Mouse (Mus musculus) MEL (cell line): ENCODE results near the gene Wdr41. TPM values are rescaled to one million over a fixed set of nuclear protein-coding genes. Genes with fewer than 3 reads are reported as not detected.

Source experiments
- DNase-seq: peaks from one replicate; pipeline ENCODE4 v3.0.0; 2011; ENCODE audit warnings: low read depth, low spot score
- H3K27ac ChIP-seq: 2 replicates; pipeline ENCODE4 v1.5.1; 2012; ENCODE audit warnings: low read depth, mild to moderate bottlenecking, control low read depth, low read length, moderate library complexity; ENCODE audit not compliant: control insufficient read depth
- H3K27me3 ChIP-seq, 2 experiments: fragments of 150-350 bp in 1 of 2; sonication (generic) in 1 of 2; 2 replicates each; pipeline ENCODE4 v1.6.1; 2012; ENCODE audit warnings: low read length in 2 of 2, mild to moderate bottlenecking in 2 of 2, improper control_type of control experiment in 1 of 2, moderate library complexity in 1 of 2; ENCODE audit not compliant: insufficient read depth in 2 of 2, control insufficient read depth in 1 of 2
- H3K36me3 ChIP-seq, 2 experiments: 2 replicates each; pipeline ENCODE4 v1.6.1; 2012 to 2014; ENCODE audit warnings: low read length in 2 of 2, improper control_type of control experiment in 1 of 2, inconsistent platforms in 1 of 2, mild to moderate bottlenecking in 1 of 2; ENCODE audit not compliant: insufficient read depth in 2 of 2, control insufficient read depth in 1 of 2
- H3K4me1 ChIP-seq, 2 experiments: fragments of 150-350 bp in 1 of 2; sonication (generic) in 1 of 2; 2 replicates each; pipeline ENCODE4 v1.6.1; 2012; ENCODE audit warnings: low read length in 2 of 2, improper control_type of control experiment in 1 of 2, mild to moderate bottlenecking in 1 of 2; ENCODE audit not compliant: insufficient read depth in 2 of 2, control insufficient read depth in 1 of 2
- H3K4me3 ChIP-seq, 2 experiments: fragments of 150-350 bp in 1 of 2; sonication (generic) in 1 of 2; 2 replicates each; pipeline ENCODE4 v1.5.1; 2012; ENCODE audit warnings: low read depth in 2 of 2, low read length in 2 of 2, mild to moderate bottlenecking in 2 of 2, moderate library complexity in 2 of 2, control low read depth in 1 of 2, improper control_type of control experiment in 1 of 2; ENCODE audit not compliant: control insufficient read depth in 1 of 2, insufficient read depth in 1 of 2
- H3K79me2 ChIP-seq: 2 replicates; pipeline ENCODE4 v1.6.1; 2012; ENCODE audit warnings: mild to moderate bottlenecking, low read length, moderate library complexity; ENCODE audit not compliant: control insufficient read depth, poor library complexity, insufficient read depth
- H3K9ac ChIP-seq: 2 replicates; pipeline ENCODE4 v1.6.1; 2012; ENCODE audit warnings: low read depth, mild to moderate bottlenecking, control low read depth, low read length, moderate library complexity; ENCODE audit not compliant: control insufficient read depth, poor library complexity, severe bottlenecking
- H3K9me3 ChIP-seq: fragments of 150-350 bp; sonication (generic); replicated peaks from 2 replicates; pipeline ENCODE4 v1.6.1; 2012; ENCODE audit warnings: mild to moderate bottlenecking, low read length, improper control_type of control experiment, moderate library complexity; ENCODE audit not compliant: insufficient read depth
- CHD1 ChIP-seq: IDR thresholded peaks from 2 replicates; pipeline ENCODE4 v1.6.1; 2012; ENCODE audit warnings: low read depth, mild to moderate bottlenecking, inconsistent platforms, low read length, improper control_type of control experiment
- CTCF ChIP-seq, 3 experiments: IDR thresholded peaks in 2 of 3; conservative IDR thresholded peaks in 1 of 3; 2 replicates each; pipeline ENCODE4 v1.5.1; 2011 to 2012; ENCODE audit warnings: low read length in 3 of 3, low read depth in 2 of 3, mild to moderate bottlenecking in 2 of 3, improper control_type of control experiment in 1 of 3, inconsistent platforms in 1 of 3, mixed read lengths in 1 of 3, moderate library complexity in 1 of 3; ENCODE audit not compliant: control insufficient read depth in 1 of 3, insufficient read depth in 1 of 3, poor library complexity in 1 of 3, severe bottlenecking in 1 of 3
- E2F4 ChIP-seq: IDR thresholded peaks from 2 replicates; pipeline ENCODE4 v1.6.1; 2011; ENCODE audit warnings: low read depth, low read length, improper control_type of control experiment, borderline replicate concordance
- ELF1 ChIP-seq: IDR thresholded peaks from 2 replicates; pipeline ENCODE4 v1.6.1; 2014; ENCODE audit warnings: low read depth, mild to moderate bottlenecking, inconsistent platforms, low read length, improper control_type of control experiment, moderate library complexity
- GATA1 ChIP-seq: IDR thresholded peaks from 2 replicates; pipeline ENCODE4 v1.6.1; 2011; ENCODE audit warnings: low read depth, low read length, improper control_type of control experiment
- JUND ChIP-seq: IDR thresholded peaks from 2 replicates; pipeline ENCODE4 v1.6.1; 2011; ENCODE audit warnings: low read depth, mild to moderate bottlenecking, improper control_type of control experiment, low read length
- KAT2A ChIP-seq: conservative IDR thresholded peaks from 2 replicates; pipeline ENCODE4 v1.6.1; 2012; ENCODE audit warnings: low read depth, low read length, improper control_type of control experiment, inconsistent platforms
- MYB ChIP-seq: IDR thresholded peaks from 2 replicates; pipeline ENCODE4 v1.6.1; 2011; ENCODE audit warnings: mild to moderate bottlenecking, low read depth, low read length, improper control_type of control experiment
- MYC ChIP-seq: IDR thresholded peaks from 2 replicates; pipeline ENCODE4 v1.6.1; 2011; ENCODE audit warnings: low read depth, mild to moderate bottlenecking, low read length, improper control_type of control experiment, moderate library complexity
- POLR2A ChIP-seq, 2 experiments: IDR thresholded peaks; 2 replicates each; pipeline ENCODE4 v1.6.1; 2011 to 2012; ENCODE audit warnings: low read length in 2 of 2, mild to moderate bottlenecking in 2 of 2, control low read depth in 1 of 2, improper control_type of control experiment in 1 of 2, low read depth in 1 of 2, moderate library complexity in 1 of 2; ENCODE audit not compliant: control insufficient read depth in 1 of 2, insufficient read depth in 1 of 2, poor library complexity in 1 of 2
- POLR2AphosphoS2 ChIP-seq: IDR thresholded peaks from 2 replicates; pipeline ENCODE4 v1.6.1; 2011; ENCODE audit warnings: low read length, improper control_type of control experiment
- RAD21 ChIP-seq: IDR thresholded peaks from 2 replicates; pipeline ENCODE4 v1.6.1; 2011; ENCODE audit warnings: mild to moderate bottlenecking, low read depth, low read length, improper control_type of control experiment
- RCOR1 ChIP-seq: IDR thresholded peaks from 2 replicates; pipeline ENCODE4 v1.6.1; 2012; ENCODE audit warnings: low read depth, mild to moderate bottlenecking, inconsistent platforms, low read length, improper control_type of control experiment
- SIN3A ChIP-seq: IDR thresholded peaks from 2 replicates; pipeline ENCODE4 v1.6.1; 2012; ENCODE audit warnings: low read length, improper control_type of control experiment, inconsistent platforms
- SMC3 ChIP-seq: IDR thresholded peaks from 2 replicates; pipeline ENCODE4 v1.6.1; 2011; ENCODE audit warnings: low read depth, low read length, improper control_type of control experiment
- TAL1 ChIP-seq: IDR thresholded peaks from 2 replicates; pipeline ENCODE4 v1.6.1; 2012; ENCODE audit warnings: mild to moderate bottlenecking, inconsistent platforms, low read length, moderate library complexity, mixed read lengths
- TBP ChIP-seq: IDR thresholded peaks from 2 replicates; pipeline ENCODE4 v1.8.0; 2011; ENCODE audit warnings: low read depth, low read length, improper control_type of control experiment
- TCF12 ChIP-seq: IDR thresholded peaks from 2 replicates; pipeline ENCODE4 v1.6.1; 2014; ENCODE audit warnings: low read depth, mild to moderate bottlenecking, inconsistent platforms, low read length, improper control_type of control experiment, moderate library complexity
- UBTF ChIP-seq: IDR thresholded peaks from 2 replicates; pipeline ENCODE4 v1.6.1; 2012; ENCODE audit warnings: low read depth, mild to moderate bottlenecking, inconsistent platforms, low read length, improper control_type of control experiment, moderate library complexity, borderline replicate concordance; ENCODE audit not compliant: insufficient read depth
- USF1 ChIP-seq: IDR thresholded peaks from 2 replicates; pipeline ENCODE4 v1.6.1; 2014; ENCODE audit warnings: low read depth, mild to moderate bottlenecking, inconsistent platforms, low read length, improper control_type of control experiment, moderate library complexity
- ZC3H11A ChIP-seq: IDR thresholded peaks from 2 replicates; pipeline ENCODE4 v1.6.1; 2012; ENCODE audit warnings: low read depth, mild to moderate bottlenecking, inconsistent platforms, low read length, improper control_type of control experiment
- ZKSCAN1 ChIP-seq: IDR thresholded peaks from 2 replicates; pipeline ENCODE4 v1.6.1; 2012; ENCODE audit warnings: low read depth, mild to moderate bottlenecking, inconsistent platforms, low read length, improper control_type of control experiment, moderate library complexity
- ZMIZ1 ChIP-seq: IDR thresholded peaks from 2 replicates; pipeline ENCODE4 v1.6.1; 2012; ENCODE audit warnings: low read depth, mild to moderate bottlenecking, inconsistent platforms, low read length, improper control_type of control experiment, moderate library complexity
- ZNF384 ChIP-seq: IDR thresholded peaks from 2 replicates; pipeline ENCODE4 v1.6.1; 2012; ENCODE audit warnings: low read depth, mild to moderate bottlenecking, inconsistent platforms, low read length, improper control_type of control experiment
- polyA plus RNA-seq, 2 experiments: library from polyadenylated mRNA; stranded (reverse) in 1 of 2; unstranded in 1 of 2; fragments of >175 nt in 1 of 2; fragments of >200 nt in 1 of 2; gene quantifications; 2 replicates each; pipeline versions ENCODE4 v1.2.1 to v1.2.4; 2012; ENCODE audit warnings: low replicate concordance in 2 of 2, low read depth in 1 of 2; ENCODE audit not compliant: insufficient read length in 2 of 2, insufficient read depth in 1 of 2, missing spikeins in 1 of 2
- total RNA-seq: library from RNA; depleted of rRNA; stranded (reverse); fragments of 300-350 nt; gene quantifications from 2 replicates; pipeline ENCODE4 v1.2.3, GENCODE M21; 2012

Wdr41 gene
- total and polyA plus RNA-seq, 3 experiments, result 14.3 TPM; not detected in 1

DNA sequence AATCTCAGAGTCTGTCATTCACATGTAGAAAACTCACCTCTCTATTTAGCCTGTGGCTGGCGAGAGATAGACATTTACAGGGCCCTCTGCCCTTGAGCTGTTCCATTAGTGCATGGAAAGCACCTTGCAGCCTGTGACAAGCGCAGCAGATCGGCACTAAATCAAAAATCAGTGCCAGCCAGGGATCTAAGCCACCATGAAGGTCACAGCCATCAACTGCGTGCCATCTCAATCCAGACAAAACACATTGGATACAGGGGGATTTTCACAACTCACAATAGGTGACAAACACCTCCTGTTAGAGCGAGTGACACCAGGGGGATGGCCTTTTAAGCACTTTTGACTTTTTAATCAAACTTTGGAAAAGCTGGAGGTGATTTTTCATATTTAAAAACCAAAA, 36.0 kb upstream of the Wdr41 start:
- TF ChIP-seq MYB, result no peak
- no peak for TF ChIP-seq TAL1
- H3K79me2 ChIP-seq, result no peaks in the 10 kb centered on the region
- no peaks in the 10 kb centered on the region for H3K9me3 ChIP-seq
- peaks cover 2 to 5% of the 10 kb centered on the region in 2 experiments; a peak in 3 of 4 replicates for H3K27me3 ChIP-seq
- no peak for DNase-seq
- H3K4me3 ChIP-seq, result no peak overlapping the region
- H3K9ac ChIP-seq, result no peak overlapping the region
- no peaks in the 10 kb centered on the region; a peak in 1 of 4 replicates for H3K36me3 ChIP-seq
- no peaks in the 10 kb centered on the region for H3K4me1 ChIP-seq
- H3K27ac ChIP-seq, result no peak overlapping the region

DNA sequence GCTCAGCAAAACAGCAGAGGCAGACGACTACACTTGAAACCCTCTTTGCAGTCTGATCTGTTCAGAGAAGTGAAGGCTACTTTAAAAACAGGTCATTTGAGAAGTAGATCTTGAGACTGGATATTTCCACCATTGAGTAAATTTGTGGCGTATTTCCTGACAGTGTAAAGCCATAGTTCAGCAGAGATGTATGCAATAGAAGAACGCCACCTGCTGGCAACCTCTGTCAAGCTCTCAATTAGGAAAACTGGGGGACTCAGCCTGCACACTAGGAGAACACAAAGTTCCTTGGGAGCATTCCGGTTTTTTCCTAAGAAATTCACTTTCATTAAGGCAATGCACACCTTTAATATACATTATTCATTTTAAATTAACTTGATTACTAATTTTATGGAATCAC, 34.9 kb upstream of the Wdr41 start:
- Histone ChIP-seq H3K9ac (peak overlapping the region; percentile 36; the same call in 1 of the 2 replicates), H3K27ac (no peak overlapping the region), H3K4me3 (peak overlapping the region; percentile 28 to 32; a peak in 2 of 4 replicates), H3K79me2 (no peaks in the 10 kb centered on the region), H3K27me3 (peaks cover 2 to 6% of the 10 kb centered on the region in 2 experiments; a peak in 3 of 4 replicates), H3K9me3 (no peaks in the 10 kb centered on the region), H3K4me1 (no peaks in the 10 kb centered on the region), H3K36me3 (no peaks in the 10 kb centered on the region; a peak in 1 of 4 replicates)
- peak; percentile 77 for DNase-seq
- TF ChIP-seq UBTF (no peak), ZC3H11A (peak; percentile 90), RAD21 (peak; percentile 94), CTCF (IDR thresholded peaks at IDR 0.05 in 2 of 3, conservative IDR thresholded peaks at IDR 0.05 in 1 of 3; ENCODE audit: control insufficient read depth in 1 of 3, insufficient read depth in 1 of 3, low read depth in 2 of 3, low read length in 3 of 3, poor library complexity in 1 of 3, severe bottlenecking in 1 of 3) (peak; percentile 69 to 91 (median 70)), MYB (no peak), TBP (no peak), SMC3 (peak; percentile 97), SIN3A (no peak), ZNF384 (no peak), ELF1 (0 out of 2 replicates have a peak, but pooled peaks have one; percentile 33), RCOR1 (no peak)

DNA sequence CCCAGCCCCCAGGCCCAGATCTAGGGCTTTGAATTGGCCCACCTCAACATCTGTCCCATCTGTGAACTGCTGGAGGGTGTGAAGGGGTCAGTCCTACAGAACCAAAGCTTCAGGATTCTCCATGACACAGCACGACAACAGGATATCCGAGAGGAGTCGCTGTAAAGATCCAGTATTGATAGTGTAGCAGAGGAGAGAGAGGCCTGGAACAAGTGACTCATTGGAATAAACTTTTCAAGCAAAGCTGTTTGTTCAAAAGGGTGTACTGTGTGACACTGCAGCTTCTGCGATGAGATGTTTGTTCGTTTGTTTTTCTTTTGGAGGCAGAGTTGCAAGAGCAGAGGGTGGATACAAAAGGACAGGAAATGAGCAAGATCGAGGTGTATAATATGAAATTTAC, 20.2 kb upstream of the Wdr41 start:
- Histone ChIP-seq H3K4me1 (no peaks in the 10 kb centered on the region), H3K27ac (no peak overlapping the region), H3K4me3 (no peak overlapping the region), H3K27me3 (peaks cover 0 to 1% of the 10 kb centered on the region in 2 experiments; a peak in 3 of 4 replicates), H3K36me3 (no peaks in the 10 kb centered on the region), H3K9ac (no peak overlapping the region), H3K9me3 (no peaks in the 10 kb centered on the region), H3K79me2 (no peaks in the 10 kb centered on the region)
- TF ChIP-seq MYC (no peak), SMC3 (no peak), JUND (no peak), POLR2A (IDR thresholded peaks at IDR 0.05; ENCODE audit: control insufficient read depth in 1 of 2, insufficient read depth in 1 of 2, low read depth in 1 of 2, low read length in 2 of 2, poor library complexity in 1 of 2) (no peak), TCF12 (no peak), TAL1 (no peak), CHD1 (no peak), GATA1 (no peak), E2F4 (no peak), SIN3A (no peak), KAT2A (no peak), USF1 (no peak), ZKSCAN1 (no peak), ZMIZ1 (no peak), POLR2AphosphoS2 (no peak)
- no peak for DNase-seq
